Comparison of ENCODE assay signal across 9 mouse cellular contexts in genomic region chr13:46517211-46517685, GRCm38 (mm10). TPM values are rescaled to one million over a fixed set of nuclear protein-coding genes. Genes with fewer than 3 reads are reported as not detected.
DNase-seq lines count a peak whose midpoint lies in the region; ATAC-seq and TF ChIP-seq lines count a peak whose summit lies in the region.
"Had no signal": no experiment of that assay in that cellular context is flagged by ENCODE, and none has a peak within 500 bp of the region (broad histone marks: within the 10 kb centered on the region; RNA-seq: fewer than 3 reads in every experiment).

No protein-coding gene starts in this region.

- no peaks in the 10 kb centered on the region for H3K79me2 ChIP-seq in myocyte (ENCODE audit: control insufficient read depth, insufficient read depth)

- H3K4me1 ChIP-seq in forebrain, embryonic 11.5 days (replicated peaks; ENCODE audit: control insufficient read depth, insufficient read depth, low read length), result peaks cover 5% of the 10 kb centered on the region; the same call in 1 of the 2 replicates
- peaks cover 18% of the 10 kb centered on the region for H3K4me1 ChIP-seq in forebrain, embryonic 10.5 days
- H3K4me1 ChIP-seq in forebrain, postnatal 0 days (ENCODE audit: insufficient read depth), result peaks cover 2% of the 10 kb centered on the region; the same call in 1 of the 2 replicates
- H3K4me1 ChIP-seq in kidney, embryonic 15.5 days, result 0 out of 2 replicates have a peak, but pooled peaks cover 3% of the 10 kb centered on the region

- TF ChIP-seq POLR2A in myocyte (IDR thresholded peaks at IDR 0.05; ENCODE audit: insufficient read length, low read depth), result no peak

- H3K36me3 ChIP-seq in forebrain, embryonic 11.5 days (ENCODE audit: control insufficient read depth, insufficient read depth, low read length), result no peaks in the 10 kb centered on the region
- no peaks in the 10 kb centered on the region for H3K36me3 ChIP-seq in forebrain, embryonic 10.5 days (replicated peaks)
- no peaks in the 10 kb centered on the region for H3K36me3 ChIP-seq in forebrain, postnatal 0 days (ENCODE audit: insufficient read depth)
- no peaks in the 10 kb centered on the region for H3K36me3 ChIP-seq in myocyte (ENCODE audit: control insufficient read depth, insufficient read depth)
- no peaks in the 10 kb centered on the region for H3K36me3 ChIP-seq in kidney, embryonic 15.5 days
- H3K36me3 ChIP-seq: midbrain, embryonic 12.5 days had no signal

- H3K9me3 ChIP-seq in forebrain, embryonic 11.5 days (ENCODE audit: control insufficient read depth, low read length), result no peaks in the 10 kb centered on the region; the same call in 1 of the 2 replicates
- H3K9me3 ChIP-seq in forebrain, embryonic 10.5 days, result no peaks in the 10 kb centered on the region
- H3K9me3 ChIP-seq in forebrain, postnatal 0 days (ENCODE audit: low read length), result no peaks in the 10 kb centered on the region
- H3K9me3 ChIP-seq in kidney, embryonic 15.5 days (replicated peaks), result no peaks in the 10 kb centered on the region
- H3K9me3 ChIP-seq: midbrain, embryonic 12.5 days had no signal

- ATAC-seq in forebrain, embryonic 11.5 days (replicated peaks; ENCODE audit: low FRiP score), result no peak
- ATAC-seq in forebrain, postnatal 0 days, result peak; percentile 66
- no peak for ATAC-seq in kidney, embryonic 15.5 days (replicated peaks; ENCODE audit: low FRiP score)

- H3K4me2 ChIP-seq in forebrain, embryonic 11.5 days (ENCODE audit: low read depth, low read length, severe bottlenecking), result no peak overlapping the region
- no peak overlapping the region for H3K4me2 ChIP-seq in forebrain, postnatal 0 days (ENCODE audit: low read depth)
- peak overlapping the region; percentile 27 for H3K4me2 ChIP-seq in myocyte (ENCODE audit: low read depth)
- no peak overlapping the region for H3K4me2 ChIP-seq in kidney, embryonic 15.5 days
- H3K4me2 ChIP-seq: midbrain, embryonic 12.5 days had no signal

- no peak for TF ChIP-seq CTCF in forebrain, postnatal 0 days (IDR thresholded peaks at IDR 0.05; ENCODE audit: low read depth)

- no peak overlapping the region for H3ac ChIP-seq in myocyte (ENCODE audit: control insufficient read depth, insufficient read length)

- no peaks in the 10 kb centered on the region for H3K27me3 ChIP-seq in forebrain, embryonic 11.5 days (ENCODE audit: control insufficient read depth, insufficient read depth, low read length)
- H3K27me3 ChIP-seq in forebrain, embryonic 10.5 days (ENCODE audit: poor library complexity, severe bottlenecking), result no peaks in the 10 kb centered on the region
- H3K27me3 ChIP-seq in forebrain, postnatal 0 days (ENCODE audit: insufficient read depth, low read length), result no peaks in the 10 kb centered on the region
- H3K27me3 ChIP-seq in myocyte (ENCODE audit: control insufficient read depth, insufficient read depth, insufficient read length), result no peaks in the 10 kb centered on the region
- H3K27me3 ChIP-seq in kidney, embryonic 15.5 days, result no peaks in the 10 kb centered on the region
- H3K27me3 ChIP-seq: midbrain, embryonic 12.5 days had no signal

- H3K27ac ChIP-seq in forebrain, embryonic 11.5 days (ENCODE audit: low read depth, low read length), result no peak overlapping the region
- no peak overlapping the region for H3K27ac ChIP-seq in forebrain, embryonic 10.5 days
- H3K27ac ChIP-seq in forebrain, postnatal 0 days (ENCODE audit: low read depth, low read length), result no peak overlapping the region
- H3K27ac ChIP-seq in kidney, embryonic 15.5 days, result no peak overlapping the region
- H3K27ac ChIP-seq: midbrain, embryonic 12.5 days had no signal

- no peak overlapping the region for H3K9ac ChIP-seq in forebrain, embryonic 11.5 days (ENCODE audit: low read length)
- H3K9ac ChIP-seq in forebrain, postnatal 0 days, result no peak overlapping the region
- H3K9ac ChIP-seq in kidney, embryonic 15.5 days, result no peak overlapping the region
- H3K9ac ChIP-seq: midbrain, embryonic 12.5 days had no signal

- intact Hi-C loops in heart, postnatal 14 days (cut with DNase I), result no loop called here

- peak; percentile 22 for DNase-seq in forebrain, embryonic 11.5 days (ENCODE audit: low spot score)
- no peak for DNase-seq in forebrain, embryonic 10.5 days (ENCODE audit: extremely low spot score, low spot score)
- peak; percentile 51 for DNase-seq in forebrain, postnatal 0 days
- peak; percentile 42 to 59 for DNase-seq in heart, postnatal 14 days
- DNase-seq in spleen, postnatal 36 days (ENCODE audit: low spot score in 2 of 2), result no peak
- DNase-seq in urinary bladder, postnatal 25 days (ENCODE audit: low spot score), result no peak

- 83% methylated on average over 4 of the region's 4 CpGs for WGBS in forebrain, embryonic 11.5 days
- WGBS in forebrain, embryonic 10.5 days, result 82% methylated on average over 4 of the region's 4 CpGs
- 34% methylated on average over 4 of the region's 4 CpGs for WGBS in forebrain, postnatal 0 days
- 57% methylated on average over 4 of the region's 4 CpGs for WGBS in kidney, embryonic 15.5 days

- H3K4me3 ChIP-seq in forebrain, embryonic 11.5 days (ENCODE audit: low read depth, low read length), result no peak overlapping the region
- H3K4me3 ChIP-seq in forebrain, embryonic 10.5 days, result no peak overlapping the region
- H3K4me3 ChIP-seq in forebrain, postnatal 0 days (ENCODE audit: low read depth, low read length), result no peak overlapping the region
- H3K4me3 ChIP-seq in myocyte, result no peak overlapping the region
- H3K4me3 ChIP-seq in kidney, embryonic 15.5 days (replicated peaks), result no peak overlapping the region
- H3K4me3 ChIP-seq: midbrain, embryonic 12.5 days had no signal

TF ChIP-seq in myocyte, 11 proteins besides CTCF, POLR2A, EP300 and RAD21:
- TF ChIP-seq E2F4 (IDR thresholded peaks at IDR 0.05; ENCODE audit: insufficient read depth) (no peak), MYOD1 (IDR thresholded peaks at IDR 0.05; ENCODE audit: control insufficient read depth in 1 of 3, insufficient read length in 2 of 3, low read depth in 2 of 3) (peak in 2 of 3 experiments; percentile 60 to 81), MYOG (IDR thresholded peaks at IDR 0.05; ENCODE audit: control insufficient read depth in 1 of 3, insufficient read depth in 1 of 3, insufficient read length in 2 of 3, low read depth in 2 of 3) (peak; percentile 22 to 81 (median 67)), TCF12 (IDR thresholded peaks at IDR 0.05; ENCODE audit: insufficient read depth, poor library complexity, severe bottlenecking) (peak; percentile 35)

RNA-seq across cellular contexts. Expression of gene Cap2, which starts 15.6 kb away (rescaled TPM):
- 6.4 and 8.3 TPM in 2 replicates for polyA plus RNA-seq in forebrain, embryonic 11.5 days (2014; fragmentation: Nextera tagmentation; extraction: Ambion mirVana)
- polyA plus RNA-seq in forebrain, embryonic 10.5 days (2016; fragmentation: Nextera tagmentation; extraction: Ambion mirVana), result 7.0 and 7.3 TPM in 2 replicates
- total RNA-seq in forebrain, postnatal 0 days (2014; rRNA removed), result 16.5 and 19.7 TPM in 2 replicates
- polyA plus RNA-seq in forebrain, postnatal 0 days (2015; fragmentation: Nextera tagmentation; extraction: Ambion mirVana), result 9.9 and 14.6 TPM in 2 replicates
- total RNA-seq in heart, postnatal 14 days (2021), result 100 to 1,000 TPM; 113 to 124 TPM
- 47.4 TPM for polyA plus RNA-seq in myocyte (2012; fragmentation: generic; extraction: Trizol)
- 10.0 and 10.3 TPM in 2 replicates for polyA plus RNA-seq in kidney, embryonic 15.5 days (2015; fragmentation: Nextera tagmentation; extraction: Ambion mirVana)

Comparison
In these comparisons a context has a peak if more than half of its experiments do, and no peak if none do; other contexts are left out.
1. DNase-seq: peak in forebrain, embryonic 11.5 days (single experiment), forebrain, postnatal 0 days (single experiment) and heart, postnatal 14 days (2 of 2); none in forebrain, embryonic 10.5 days (single experiment), spleen, postnatal 36 days (0 of 2) and urinary bladder, postnatal 25 days (single experiment).